Mouse (Mus musculus) ES-Bruce4 (cell line): ENCODE results near the gene Ak7. TPM values are rescaled to one million over a fixed set of nuclear protein-coding genes. Genes with fewer than 3 reads are reported as not detected.
A peak's percentile ranks its signal among the peaks of the same experiment; 100 is the strongest.

ENCODE experiments used
- H3K27ac ChIP-seq: 2 replicates; pipeline ENCODE4 v1.5.1; 2012; ENCODE audit warnings: low read length, inconsistent platforms; ENCODE audit not compliant: insufficient read depth
- H3K27me3 ChIP-seq: 2 replicates; pipeline ENCODE4 v1.6.1; 2012; ENCODE audit warnings: mild to moderate bottlenecking, low read length, inconsistent platforms; ENCODE audit not compliant: control insufficient read depth, poor library complexity, insufficient read depth, severe bottlenecking
- H3K36me3 ChIP-seq: 2 replicates; pipeline ENCODE4 v1.6.1; 2012; ENCODE audit warnings: inconsistent platforms, mild to moderate bottlenecking, low read length, moderate library complexity; ENCODE audit not compliant: control insufficient read depth, poor library complexity, insufficient read depth, severe bottlenecking
- H3K4me1 ChIP-seq: one replicate; pipeline ENCODE4 v1.8.1; 2011; ENCODE audit warnings: low read length; ENCODE audit not compliant: control insufficient read depth, insufficient read depth
- H3K4me3 ChIP-seq: 2 replicates; pipeline ENCODE4 v1.5.1; 2011; ENCODE audit warnings: low read depth, mild to moderate bottlenecking, low read length
- H3K9ac ChIP-seq: 2 replicates; pipeline ENCODE4 v1.6.1; 2012; ENCODE audit warnings: low read depth, mild to moderate bottlenecking, inconsistent platforms; ENCODE audit not compliant: poor library complexity, severe bottlenecking
- H3K9me3 ChIP-seq: replicated peaks from 2 replicates; pipeline ENCODE4 v1.6.1; 2012; ENCODE audit warnings: mild to moderate bottlenecking, low read length, inconsistent platforms; ENCODE audit not compliant: control insufficient read depth, poor library complexity, insufficient read depth, severe bottlenecking
- CTCF ChIP-seq: IDR thresholded peaks from one replicate; pipeline ENCODE4 v1.8.1; 2011; ENCODE audit warnings: low read depth, low read length
- EP300 ChIP-seq: IDR thresholded peaks from 2 replicates; pipeline ENCODE4 v1.6.1; 2011; ENCODE audit warnings: low read depth, low read length; ENCODE audit not compliant: insufficient read depth
- POLR2A ChIP-seq: IDR thresholded peaks from one replicate; pipeline ENCODE4 v1.8.1; 2011; ENCODE audit warnings: low read length; ENCODE audit not compliant: insufficient read depth
- polyA plus RNA-seq: library from polyadenylated mRNA; stranded (reverse); fragments of >200 nt; gene quantifications from 2 replicates; pipeline ENCODE4 v1.2.4, GENCODE M21; 2011; ENCODE audit warnings: low read depth; ENCODE audit not compliant: missing spikeins, insufficient read depth, insufficient read length

The Ak7 gene
- polyA plus RNA-seq, 1 experiment = 0.73 TPM

GRCm38 (mm10) chr12:105685001-105685691 is 20.6 kb upstream of the Ak7 start, which contains the start of gene Atg2b:
Gene Atg2b, minus strand, starts transcription at chr12:105685211.
- peak within 1 kb of the TSS; percentile 81 for H3K9ac ChIP-seq
- no peaks in the 10 kb centered on the region for H3K4me1 ChIP-seq
- no peaks in the 10 kb centered on the region for H3K27me3 ChIP-seq
- no peaks in the 10 kb centered on the region for H3K36me3 ChIP-seq
- H3K27ac ChIP-seq = no peak within 1 kb of the TSS
- TF ChIP-seq POLR2A = peak; percentile 26
- TF ChIP-seq CTCF = no peak
- H3K9me3 ChIP-seq = no peaks in the 10 kb centered on the region
- peak within 1 kb of the TSS; percentile 96 for H3K4me3 ChIP-seq

- no peak for TF ChIP-seq POLR2A
- TF ChIP-seq EP300 = no peak
- TF ChIP-seq CTCF = no peak
- no peaks in the 10 kb centered on the region for H3K4me1 ChIP-seq
- H3K9me3 ChIP-seq = no peaks in the 10 kb centered on the region
- no peak overlapping the region for H3K9ac ChIP-seq
- no peaks in the 10 kb centered on the region for H3K36me3 ChIP-seq
- no peak overlapping the region for H3K4me3 ChIP-seq
- H3K27me3 ChIP-seq = no peaks in the 10 kb centered on the region
- no peak overlapping the region for H3K27ac ChIP-seq
Observed at GRCm38 (mm10) chr12:105686791-105687190, 19.0 kb upstream of the Ak7 start.

GRCm38 (mm10) chr12:105687416-105687815 is 18.4 kb upstream of the Ak7 start:
- Histone ChIP-seq H3K36me3 (no peaks in the 10 kb centered on the region), H3K27ac (no peak overlapping the region), H3K4me1 (no peaks in the 10 kb centered on the region), H3K27me3 (no peaks in the 10 kb centered on the region), H3K4me3 (no peak overlapping the region), H3K9me3 (no peaks in the 10 kb centered on the region), H3K9ac (no peak overlapping the region)
- TF ChIP-seq EP300 = no peak
- TF ChIP-seq CTCF = no peak

- H3K9ac ChIP-seq = no peak overlapping the region
- no peaks in the 10 kb centered on the region for H3K27me3 ChIP-seq
- no peaks in the 10 kb centered on the region for H3K9me3 ChIP-seq
- TF ChIP-seq EP300 (no peak), CTCF (no peak), POLR2A (no peak)
- no peaks in the 10 kb centered on the region for H3K36me3 ChIP-seq
- H3K27ac ChIP-seq = no peak overlapping the region
- H3K4me1 ChIP-seq = no peaks in the 10 kb centered on the region
- no peak overlapping the region for H3K4me3 ChIP-seq
Observed at GRCm38 (mm10) chr12:105688546-105688945, 17.2 kb upstream of the Ak7 start.

DNA sequence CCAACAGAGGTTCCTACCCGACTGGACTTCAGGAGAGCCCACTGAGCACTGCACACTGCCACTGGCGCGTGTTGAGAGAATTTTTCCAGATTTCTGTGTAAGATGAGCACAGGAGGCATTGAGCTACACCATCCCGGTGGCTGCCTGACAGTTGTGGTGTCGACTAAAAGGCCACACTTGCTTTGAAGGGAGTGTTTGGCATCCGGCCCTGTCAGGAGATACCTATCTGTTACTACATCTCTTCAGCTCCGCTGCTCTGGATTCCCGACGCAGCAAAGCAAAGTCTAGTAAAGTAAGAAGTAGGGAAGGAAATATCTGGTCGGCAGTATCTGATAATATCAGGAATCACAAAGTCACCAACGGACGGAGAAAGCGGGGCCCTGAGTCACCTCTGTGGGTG is 16.3 kb upstream of the Ak7 start:
- Histone ChIP-seq H3K4me1 (no peaks in the 10 kb centered on the region), H3K4me3 (no peak overlapping the region), H3K27ac (no peak overlapping the region), H3K9ac (no peak overlapping the region), H3K9me3 (no peaks in the 10 kb centered on the region), H3K36me3 (no peaks in the 10 kb centered on the region), H3K27me3 (no peaks in the 10 kb centered on the region)
- no peak for TF ChIP-seq CTCF

DNA sequence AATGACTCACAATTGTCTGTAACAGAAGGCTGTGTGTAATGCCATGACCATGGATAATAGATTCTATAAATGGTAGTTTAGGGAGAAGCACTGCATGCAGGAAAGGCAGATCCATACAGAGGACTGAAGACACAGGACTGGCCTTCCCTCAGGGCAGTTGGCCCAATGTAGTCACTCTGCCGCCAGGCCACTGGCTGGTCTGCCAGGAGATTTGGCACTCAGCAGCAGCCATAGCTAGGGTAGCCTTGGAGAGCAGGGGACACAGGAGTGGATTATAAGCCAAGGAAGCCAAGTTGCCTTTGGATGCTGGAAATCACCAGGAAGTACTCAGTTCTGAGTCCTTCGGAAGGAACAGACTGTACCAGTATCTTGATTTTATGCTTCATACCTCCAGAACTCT is 11.8 kb upstream of the Ak7 start:
- no peaks in the 10 kb centered on the region for H3K9me3 ChIP-seq
- no peak overlapping the region for H3K4me3 ChIP-seq
- no peak overlapping the region for H3K27ac ChIP-seq
- no peaks in the 10 kb centered on the region for H3K36me3 ChIP-seq
- H3K9ac ChIP-seq = no peak overlapping the region
- H3K4me1 ChIP-seq = no peaks in the 10 kb centered on the region
- TF ChIP-seq POLR2A (no peak), EP300 (no peak), CTCF (no peak)
- H3K27me3 ChIP-seq = no peaks in the 10 kb centered on the region

DNA sequence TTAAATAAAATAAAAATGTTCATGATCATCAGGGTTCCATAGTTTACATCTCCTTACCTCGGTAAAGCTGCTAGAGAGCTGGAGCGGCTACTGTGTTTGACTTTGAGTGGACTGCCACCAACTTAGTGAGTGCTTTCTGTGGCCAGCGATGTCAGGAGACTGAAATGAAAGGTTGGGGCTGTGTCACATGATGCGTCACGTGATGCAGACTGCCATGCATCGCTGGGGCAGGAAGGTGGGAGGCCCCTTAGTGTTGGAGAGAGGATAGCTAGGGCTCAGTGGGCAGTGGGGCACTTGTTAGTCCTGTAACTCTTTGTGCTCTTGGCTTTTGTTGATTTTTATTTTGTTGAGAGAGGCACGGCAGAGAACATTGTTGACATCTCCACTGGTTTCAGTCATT is 9.9 kb upstream of the Ak7 start:
- no peaks in the 10 kb centered on the region for H3K4me1 ChIP-seq
- no peak overlapping the region for H3K27ac ChIP-seq
- no peaks in the 10 kb centered on the region for H3K36me3 ChIP-seq
- no peak for TF ChIP-seq CTCF
- TF ChIP-seq EP300 = no peak
- TF ChIP-seq POLR2A = no peak
- no peaks in the 10 kb centered on the region for H3K27me3 ChIP-seq
- H3K9ac ChIP-seq = no peak overlapping the region
- H3K4me3 ChIP-seq = no peak overlapping the region
- no peaks in the 10 kb centered on the region for H3K9me3 ChIP-seq
